Mouse (Mus musculus): Measurements from ENCODE around the gene Pln.

DNA sequence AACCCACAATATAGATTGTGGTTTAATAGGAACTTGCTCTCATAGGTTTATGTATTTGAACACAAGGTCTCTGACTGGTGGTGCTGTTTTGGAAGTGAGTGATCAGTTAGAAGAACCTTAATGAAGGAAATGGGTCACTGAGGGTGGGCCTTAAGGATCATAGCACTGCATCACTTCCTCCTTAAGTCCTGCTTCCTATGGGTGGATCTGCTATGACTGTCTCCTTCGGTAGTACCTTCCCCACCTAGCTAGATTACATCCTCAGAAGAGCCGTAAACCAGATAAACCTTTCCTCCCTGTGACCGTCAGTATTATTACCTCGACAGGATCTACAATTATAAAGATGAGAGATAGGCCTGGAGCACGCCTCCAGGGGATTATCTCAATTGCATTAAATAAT is 48.0 kb downstream of the Pln start:
- no peak for TF ChIP-seq EP300 (IDR thresholded peaks at IDR 0.05; ENCODE audit: insufficient read depth, low read depth, low read length)
- no peak for TF ChIP-seq POLR2A (IDR thresholded peaks at IDR 0.05; ENCODE audit: insufficient read depth, low read depth, low read length)
